In genomic region chr6:106770046-106770445, GRCm38 (mm10) we compare ENCODE assay signal across 9 mouse cellular contexts. TPM values are rescaled to one million over a fixed set of nuclear protein-coding genes. Genes with fewer than 3 reads are reported as not detected.
DNase-seq lines count a peak whose midpoint lies in the region; ATAC-seq and TF ChIP-seq lines count a peak whose summit lies in the region.
"Had no signal": no experiment of that assay in that cellular context is flagged by ENCODE, and none has a peak within 500 bp of the region (broad histone marks: within the 10 kb centered on the region; RNA-seq: fewer than 3 reads in every experiment).

No protein-coding gene starts in this region.

- no peak overlapping the region for H3K27ac ChIP-seq in lung, embryonic 15.5 days
- no peak overlapping the region for H3K27ac ChIP-seq in embryonic facial prominence, embryonic 15.5 days (replicated peaks)
- H3K27ac ChIP-seq in limb, embryonic 11.5 days (replicated peaks; ENCODE audit: low read depth, low read length) = no peak overlapping the region
- no peak overlapping the region for H3K27ac ChIP-seq in olfactory bulb, adult 2 months (ENCODE audit: insufficient read depth, low read depth, low read length)

- peak overlapping the region; percentile 83 for H3K4me2 ChIP-seq in lung, embryonic 15.5 days
- peak overlapping the region; percentile 77 for H3K4me2 ChIP-seq in embryonic facial prominence, embryonic 15.5 days (replicated peaks)
- peak overlapping the region; percentile 74 for H3K4me2 ChIP-seq in limb, embryonic 11.5 days (ENCODE audit: low read depth, severe bottlenecking)

- peak overlapping the region; percentile 61 for H3K9ac ChIP-seq in lung, embryonic 15.5 days
- H3K9ac ChIP-seq in embryonic facial prominence, embryonic 15.5 days = peak overlapping the region; percentile 74; the same call in 1 of the 2 replicates
- no peak overlapping the region; the same call in 1 of the 2 replicates for H3K9ac ChIP-seq in limb, embryonic 11.5 days (ENCODE audit: low read length)

- H3K27me3 ChIP-seq in lung, embryonic 15.5 days = no peaks in the 10 kb centered on the region
- no peaks in the 10 kb centered on the region for H3K27me3 ChIP-seq in embryonic facial prominence, embryonic 15.5 days
- no peaks in the 10 kb centered on the region for H3K27me3 ChIP-seq in limb, embryonic 11.5 days (ENCODE audit: control insufficient read depth, insufficient read depth, low read length)

- no peaks in the 10 kb centered on the region for H3K9me3 ChIP-seq in lung, embryonic 15.5 days
- H3K9me3 ChIP-seq in embryonic facial prominence, embryonic 15.5 days (replicated peaks) = no peaks in the 10 kb centered on the region
- H3K9me3 ChIP-seq in limb, embryonic 11.5 days (ENCODE audit: control insufficient read depth, low read length) = no peaks in the 10 kb centered on the region

- peak overlapping the region; percentile 71 for H3K4me3 ChIP-seq in lung, embryonic 15.5 days
- peak overlapping the region; percentile 84 for H3K4me3 ChIP-seq in embryonic facial prominence, embryonic 15.5 days (replicated peaks)
- H3K4me3 ChIP-seq in limb, embryonic 11.5 days (ENCODE audit: low read depth, low read length) = peak overlapping the region; percentile 65
- H3K4me3 ChIP-seq in olfactory bulb, adult 2 months (ENCODE audit: insufficient read depth, low read depth, low read length) = peak overlapping the region; percentile 93

- no peak for DNase-seq in lung, adult 18-20 months
- no peak for DNase-seq in limb, embryonic 11.5 days (ENCODE audit: low spot score)
- no peak for DNase-seq in layer of hippocampus, postnatal 14 days (ENCODE audit: low spot score in 2 of 2)

- no peak for ATAC-seq in lung, embryonic 15.5 days (ENCODE audit: borderline replicate concordance, extremely low read depth, low FRiP score, low TSS enrichment)
- ATAC-seq in embryonic facial prominence, embryonic 15.5 days (ENCODE audit: insufficient number of reproducible peaks, low FRiP score, low TSS enrichment, low read depth) = no peak
- no peak for ATAC-seq in limb, embryonic 11.5 days (ENCODE audit: insufficient number of reproducible peaks, low FRiP score, low TSS enrichment, low read depth)
- ATAC-seq in erythroid progenitor cell, adult 5-6 weeks (replicated peaks; ENCODE audit: low FRiP score, poor library complexity, severe bottlenecking) = no peak
- no peak for ATAC-seq in activated CD4-positive, CD25-positive, alpha-beta regulatory T cell, adult 4 months

- H3K4me1 ChIP-seq in lung, embryonic 15.5 days = peaks cover 8% of the 10 kb centered on the region
- H3K4me1 ChIP-seq in embryonic facial prominence, embryonic 15.5 days = peaks cover 10% of the 10 kb centered on the region
- peaks cover 2% of the 10 kb centered on the region for H3K4me1 ChIP-seq in limb, embryonic 11.5 days (ENCODE audit: control insufficient read depth, insufficient read depth, low read length)
- H3K4me1 ChIP-seq in olfactory bulb, adult 2 months (ENCODE audit: control insufficient read depth, insufficient read depth, low read length) = no peaks in the 10 kb centered on the region

- no peak for TF ChIP-seq POLR2A in olfactory bulb, adult 2 months (IDR thresholded peaks at IDR 0.05; ENCODE audit: insufficient read depth, low read depth, low read length)

- 38% methylated on average over 4 of the region's 4 CpGs for WGBS in lung, embryonic 15.5 days
- WGBS in embryonic facial prominence, embryonic 15.5 days = 37% methylated on average over 4 of the region's 4 CpGs
- WGBS in limb, embryonic 11.5 days = 55% methylated on average over 4 of the region's 4 CpGs
- WGBS in olfactory bulb, adult 2 months = 13% methylated on average over 4 of the region's 4 CpGs

- peaks cover 23% of the 10 kb centered on the region for H3K36me3 ChIP-seq in lung, embryonic 15.5 days
- H3K36me3 ChIP-seq in embryonic facial prominence, embryonic 15.5 days = peaks cover 26% of the 10 kb centered on the region; the same call in 1 of the 2 replicates
- H3K36me3 ChIP-seq in limb, embryonic 11.5 days (ENCODE audit: control insufficient read depth, insufficient read depth, low read length) = peaks cover 4% of the 10 kb centered on the region; the same call in 1 of the 2 replicates

- no peak for TF ChIP-seq CTCF in olfactory bulb, adult 2 months (IDR thresholded peaks at IDR 0.05; ENCODE audit: insufficient read depth, low read depth, low read length)

RNA-seq across cellular contexts. Expression of gene Trnt1, which starts 1.1 kb away (rescaled TPM):
- 54.6 and 56.7 TPM in 2 replicates for polyA plus RNA-seq in lung, embryonic 15.5 days (2015; fragmentation: Nextera tagmentation; extraction: Ambion mirVana)
- 54.6 and 55.0 TPM in 2 replicates for polyA plus RNA-seq in embryonic facial prominence, embryonic 15.5 days (2015; fragmentation: Nextera tagmentation; extraction: Ambion mirVana)
- 69.6 and 76.4 TPM in 2 replicates for polyA plus RNA-seq in limb, embryonic 11.5 days (2014; fragmentation: Nextera tagmentation; extraction: Ambion mirVana)
- not detected in 2 replicates for polyA plus RNA-seq in olfactory bulb, adult 2 months (2012; ENCODE audit: insufficient read depth, insufficient read length, low replicate concordance, missing spikeins)
- 13.7 and 18.4 TPM in 2 replicates for total RNA-seq in erythroid progenitor cell, adult 5-6 weeks (2015; ENCODE audit: low replicate concordance)
- total RNA-seq in erythroid progenitor cell, adult 5-6 weeks (2017; ENCODE audit: low replicate concordance) = 34.0 and 39.9 TPM in 2 replicates
- 10 to 100 TPM; 48.1 to 55.0 TPM for total RNA-seq in layer of hippocampus, postnatal 14 days (2021)
- 100 to 1,000 TPM in 1 of 2 experiments, 10 to 100 TPM in 1; 89.5 to 104 TPM for polyA plus RNA-seq in activated CD4-positive, CD25-positive, alpha-beta regulatory T cell, adult 4 months (2017; shearing (Covaris generic))

RNA-seq across cellular contexts. Expression of gene Il5ra, which starts 21.2 kb away (rescaled TPM):
- 0.09 TPM in 1 of 2 replicates, not detected in the other for polyA plus RNA-seq in lung, embryonic 15.5 days (2015; fragmentation: Nextera tagmentation; extraction: Ambion mirVana)
- 0.20 and 0.37 TPM in 2 replicates for polyA plus RNA-seq in embryonic facial prominence, embryonic 15.5 days (2015; fragmentation: Nextera tagmentation; extraction: Ambion mirVana)
- polyA plus RNA-seq in limb, embryonic 11.5 days (2014; fragmentation: Nextera tagmentation; extraction: Ambion mirVana) = not detected in 2 replicates
- polyA plus RNA-seq in olfactory bulb, adult 2 months (2012; ENCODE audit: insufficient read depth, insufficient read length, low replicate concordance, missing spikeins) = not detected in 2 replicates
- total RNA-seq in erythroid progenitor cell, adult 5-6 weeks (2015; ENCODE audit: low replicate concordance) = 3.6 TPM in 1 of 2 replicates, not detected in the other
- total RNA-seq in erythroid progenitor cell, adult 5-6 weeks (2017; ENCODE audit: low replicate concordance) = 2.4 and 2.9 TPM in 2 replicates
- not detected for total RNA-seq in layer of hippocampus, postnatal 14 days (2021)
- polyA plus RNA-seq in activated CD4-positive, CD25-positive, alpha-beta regulatory T cell, adult 4 months (2017; shearing (Covaris generic)) = under 1 TPM in 1 of 2 experiments, not detected in 1; 0.34 TPM
- total RNA-seq: adrenal gland, postnatal 36 days had no signal

RNA-seq across cellular contexts. Expression of gene Crbn, which starts 29.8 kb away (rescaled TPM):
- polyA plus RNA-seq in lung, embryonic 15.5 days (2015; fragmentation: Nextera tagmentation; extraction: Ambion mirVana) = 43.4 and 45.3 TPM in 2 replicates
- polyA plus RNA-seq in embryonic facial prominence, embryonic 15.5 days (2015; fragmentation: Nextera tagmentation; extraction: Ambion mirVana) = 42.2 and 42.6 TPM in 2 replicates
- 46.0 and 47.3 TPM in 2 replicates for polyA plus RNA-seq in limb, embryonic 11.5 days (2014; fragmentation: Nextera tagmentation; extraction: Ambion mirVana)
- not detected in 2 replicates for polyA plus RNA-seq in olfactory bulb, adult 2 months (2012; ENCODE audit: insufficient read depth, insufficient read length, low replicate concordance, missing spikeins)
- total RNA-seq in erythroid progenitor cell, adult 5-6 weeks (2015; ENCODE audit: low replicate concordance) = 12.6 and 16.3 TPM in 2 replicates
- total RNA-seq in erythroid progenitor cell, adult 5-6 weeks (2017; ENCODE audit: low replicate concordance) = 23.9 and 35.3 TPM in 2 replicates
- 10 to 100 TPM; 83.8 to 87.8 TPM for total RNA-seq in layer of hippocampus, postnatal 14 days (2021)
- 100 to 1,000 TPM; 174 to 195 TPM for polyA plus RNA-seq in activated CD4-positive, CD25-positive, alpha-beta regulatory T cell, adult 4 months (2017; shearing (Covaris generic))
